Mouse (Mus musculus): ENCODE measurements around the gene Lef1. TPM values are rescaled to one million over a fixed set of nuclear protein-coding genes. Genes with fewer than 3 reads are reported as not detected.
A peak's percentile ranks its signal among the peaks of the same experiment; 100 is the strongest.

Gene Lef1
- polyA plus RNA-seq, 1 experiment from 2014 or later: 18.7 TPM

- no peak for ATAC-seq (ENCODE audit: insufficient number of reproducible peaks, low FRiP score)
- Histone ChIP-seq H3K9ac (peak overlapping the region; percentile 44; the same call in 1 of the 2 replicates), H3K36me3 (no peaks in the 10 kb centered on the region), H3K4me1 (replicated peaks) (peaks cover 29% of the 10 kb centered on the region), H3K4me3 (peak overlapping the region; percentile 49), H3K4me2 (peak overlapping the region; percentile 83), H3K27me3 (replicated peaks) (peaks cover 35% of the 10 kb centered on the region), H3K27ac (ENCODE audit: poor library complexity, severe bottlenecking) (no peak overlapping the region), H3K9me3 (replicated peaks) (no peaks in the 10 kb centered on the region)
- WGBS: under 1% methylated on average over 34 of the region's 34 CpGs
These were observed 2.8 kb upstream of the Lef1 start for GRCm38 (mm10) chr3:131107301-131108093.

- ATAC-seq (ENCODE audit: insufficient number of reproducible peaks, low FRiP score): no peak
- Histone ChIP-seq H3K27me3 (replicated peaks) (peaks cover 34% of the 10 kb centered on the region), H3K4me1 (replicated peaks) (peaks cover 29% of the 10 kb centered on the region), H3K36me3 (no peaks in the 10 kb centered on the region), H3K4me3 (peak overlapping the region; percentile 49), H3K9ac (no peak overlapping the region), H3K4me2 (peak overlapping the region; percentile 83), H3K9me3 (replicated peaks) (no peaks in the 10 kb centered on the region), H3K27ac (ENCODE audit: poor library complexity, severe bottlenecking) (no peak overlapping the region)
- 4% methylated on average over 9 of the region's 9 CpGs for WGBS
These were observed 2.1 kb upstream of the Lef1 start for GRCm38 (mm10) chr3:131108094-131108653.

- H3K9me3 ChIP-seq (replicated peaks): no peaks in the 10 kb centered on the region
- H3K9ac ChIP-seq: no peak overlapping the region
- H3K36me3 ChIP-seq: no peaks in the 10 kb centered on the region
- under 1% methylated on average over 15 of the region's 15 CpGs for WGBS
- peak overlapping the region; percentile 64 for H3K4me3 ChIP-seq
- ATAC-seq (ENCODE audit: insufficient number of reproducible peaks, low FRiP score): no peak
- peaks cover 29% of the 10 kb centered on the region for H3K4me1 ChIP-seq (replicated peaks)
- no peak overlapping the region for H3K27ac ChIP-seq (ENCODE audit: poor library complexity, severe bottlenecking)
- H3K4me2 ChIP-seq: peak overlapping the region; percentile 97
- peaks cover 24% of the 10 kb centered on the region for H3K27me3 ChIP-seq (replicated peaks)
These were observed 1.1 kb upstream of the Lef1 start for GRCm38 (mm10) chr3:131109066-131109685.

GRCm38 (mm10) chr3:131109686-131110070 lies 593 bp upstream of the Lef1 start:
- Histone ChIP-seq H3K4me2 (peak overlapping the region; percentile 97), H3K9ac (peak overlapping the region; percentile 77), H3K4me3 (peak overlapping the region; percentile 64), H3K36me3 (no peaks in the 10 kb centered on the region), H3K27me3 (replicated peaks) (peaks cover 22% of the 10 kb centered on the region), H3K4me1 (replicated peaks) (peaks cover 29% of the 10 kb centered on the region), H3K9me3 (replicated peaks) (no peaks in the 10 kb centered on the region), H3K27ac (ENCODE audit: poor library complexity, severe bottlenecking) (no peak overlapping the region)
- WGBS: 1% methylated on average over 13 of the region's 14 CpGs
- ATAC-seq (ENCODE audit: insufficient number of reproducible peaks, low FRiP score): no peak

GRCm38 (mm10) chr3:131111151-131111850 lies 1.0 kb downstream of the Lef1 start:
- Histone ChIP-seq H3K27ac (ENCODE audit: poor library complexity, severe bottlenecking) (peak overlapping the region; percentile 37; the same call in 1 of the 2 replicates), H3K9me3 (replicated peaks) (no peaks in the 10 kb centered on the region), H3K36me3 (peaks cover 3% of the 10 kb centered on the region; the same call in 1 of the 2 replicates), H3K4me3 (peak overlapping the region; percentile 64), H3K9ac (peak overlapping the region; percentile 77), H3K4me2 (peak overlapping the region; percentile 97), H3K27me3 (replicated peaks) (peaks cover 19% of the 10 kb centered on the region), H3K4me1 (replicated peaks) (peaks cover 28% of the 10 kb centered on the region)
- ATAC-seq (ENCODE audit: insufficient number of reproducible peaks, low FRiP score): peak; percentile 40; the same call in 1 of the 2 replicates
- under 1% methylated on average over 59 of the region's 59 CpGs for WGBS

GRCm38 (mm10) chr3:131111851-131112572 lies 1.7 kb downstream of the Lef1 start:
- H3K9ac ChIP-seq: peak overlapping the region; percentile 77
- H3K27ac ChIP-seq (ENCODE audit: poor library complexity, severe bottlenecking): peak overlapping the region; percentile 37; the same call in 1 of the 2 replicates
- H3K27me3 ChIP-seq (replicated peaks): peaks cover 16% of the 10 kb centered on the region
- peak overlapping the region; percentile 64 for H3K4me3 ChIP-seq
- WGBS: under 1% methylated on average over 69 of the region's 69 CpGs
- H3K36me3 ChIP-seq: peaks cover 4% of the 10 kb centered on the region; the same call in 1 of the 2 replicates
- ATAC-seq (ENCODE audit: insufficient number of reproducible peaks, low FRiP score): peak; percentile 24; the same call in 1 of the 2 replicates
- H3K4me2 ChIP-seq: peak overlapping the region; percentile 97
- peaks cover 21% of the 10 kb centered on the region for H3K4me1 ChIP-seq (replicated peaks)
- H3K9me3 ChIP-seq (replicated peaks): no peaks in the 10 kb centered on the region

- WGBS: under 1% methylated on average over 7 of the region's 7 CpGs
- Histone ChIP-seq H3K4me2 (peak overlapping the region; percentile 97), H3K4me1 (replicated peaks) (peaks cover 15% of the 10 kb centered on the region), H3K27me3 (replicated peaks) (peaks cover 11% of the 10 kb centered on the region), H3K9me3 (replicated peaks) (no peaks in the 10 kb centered on the region), H3K9ac (peak overlapping the region; percentile 77), H3K36me3 (peaks cover 4% of the 10 kb centered on the region; the same call in 1 of the 2 replicates), H3K4me3 (peak overlapping the region; percentile 64), H3K27ac (ENCODE audit: poor library complexity, severe bottlenecking) (no peak overlapping the region)
- no peak for ATAC-seq (ENCODE audit: insufficient number of reproducible peaks, low FRiP score)
These were observed 2.3 kb downstream of the Lef1 start for GRCm38 (mm10) chr3:131112573-131112955.

GRCm38 (mm10) chr3:131113029-131113428 lies 2.8 kb downstream of the Lef1 start:
- H3K9ac ChIP-seq: peak overlapping the region; percentile 77; the same call in 1 of the 2 replicates
- H3K9me3 ChIP-seq (replicated peaks): no peaks in the 10 kb centered on the region
- no peak overlapping the region for H3K27ac ChIP-seq (ENCODE audit: poor library complexity, severe bottlenecking)
- peaks cover 4% of the 10 kb centered on the region; the same call in 1 of the 2 replicates for H3K36me3 ChIP-seq
- H3K4me3 ChIP-seq: peak overlapping the region; percentile 64
- no peak for ATAC-seq (ENCODE audit: insufficient number of reproducible peaks, low FRiP score)
- 7% methylated on average over 13 of the region's 13 CpGs for WGBS
- H3K4me1 ChIP-seq (replicated peaks): peaks cover 11% of the 10 kb centered on the region
- H3K4me2 ChIP-seq: peak overlapping the region; percentile 97
- peaks cover 10% of the 10 kb centered on the region for H3K27me3 ChIP-seq (replicated peaks)

- Histone ChIP-seq H3K27ac (ENCODE audit: poor library complexity, severe bottlenecking) (no peak overlapping the region), H3K36me3 (peaks cover 4% of the 10 kb centered on the region; the same call in 1 of the 2 replicates), H3K4me1 (replicated peaks) (no peaks in the 10 kb centered on the region), H3K9me3 (replicated peaks) (no peaks in the 10 kb centered on the region), H3K4me2 (no peak overlapping the region), H3K27me3 (replicated peaks) (no peaks in the 10 kb centered on the region), H3K4me3 (no peak overlapping the region), H3K9ac (no peak overlapping the region)
- WGBS: 85% methylated on average over 13 of the region's 13 CpGs
- no peak for ATAC-seq (ENCODE audit: insufficient number of reproducible peaks, low FRiP score)
These were observed 5.8 kb downstream of the Lef1 start for GRCm38 (mm10) chr3:131116116-131116515.

GRCm38 (mm10) chr3:131117352-131117751 lies 7.1 kb downstream of the Lef1 start:
- Histone ChIP-seq H3K9me3 (replicated peaks) (no peaks in the 10 kb centered on the region), H3K27ac (ENCODE audit: poor library complexity, severe bottlenecking) (no peak overlapping the region), H3K4me3 (no peak overlapping the region), H3K36me3 (peaks cover 8% of the 10 kb centered on the region; the same call in 1 of the 2 replicates), H3K9ac (no peak overlapping the region), H3K4me1 (replicated peaks) (no peaks in the 10 kb centered on the region), H3K27me3 (replicated peaks) (no peaks in the 10 kb centered on the region), H3K4me2 (no peak overlapping the region)
- WGBS: 90% methylated on average over 15 of the region's 15 CpGs
- ATAC-seq (ENCODE audit: insufficient number of reproducible peaks, low FRiP score): no peak

Data from heart, embryonic 12.5 days (tissue).